Mouse (Mus musculus) embryonic fibroblast, embryonic 13.5 days (primary cell): Measurements from ENCODE around the gene Gm17655. TPM values are rescaled to one million over a fixed set of nuclear protein-coding genes. Genes with fewer than 3 reads are reported as not detected.
"Not testable (repeated sequence)": the region's sequence is repeated elsewhere in the genome, so short reads cannot be mapped to it uniquely, and the experiment has no call there.

Experiments used
- H3K27ac ChIP-seq: 2 replicates; pipeline ENCODE4 v1.5.1; 2012; ENCODE audit warnings: low read length, control low read depth, inconsistent platforms; ENCODE audit not compliant: insufficient read depth
- H3K4me1 ChIP-seq: 2 replicates; pipeline ENCODE4 v1.6.1; 2011; ENCODE audit warnings: low read length; ENCODE audit not compliant: control insufficient read depth, insufficient read depth
- H3K4me3 ChIP-seq: 2 replicates; pipeline ENCODE4 v1.5.1; 2011; ENCODE audit warnings: mild to moderate bottlenecking, control low read depth, low read length; ENCODE audit not compliant: insufficient read depth
- CTCF ChIP-seq: IDR thresholded peaks from 2 replicates; pipeline ENCODE4 v1.5.1; 2011; ENCODE audit warnings: mild to moderate bottlenecking, control low read depth, low read length, moderate library complexity, borderline replicate concordance; ENCODE audit not compliant: insufficient read depth
- POLR2A ChIP-seq: IDR thresholded peaks from 2 replicates; pipeline ENCODE4 v1.6.1; 2011; ENCODE audit warnings: low read depth, mild to moderate bottlenecking, control low read depth, low read length, moderate library complexity
- polyA plus RNA-seq: library from polyadenylated mRNA; stranded (reverse); fragments of >200 nt; gene quantifications from 2 replicates; pipeline ENCODE4 v1.2.4, GENCODE M21; 2011; ENCODE audit warnings: low read depth; ENCODE audit not compliant: missing spikeins, insufficient read length

Gene Gm17655
- 6.5 and 6.8 TPM in 2 replicates for polyA plus RNA-seq

- H3K4me3 ChIP-seq, H3K27ac ChIP-seq, H3K4me1 ChIP-seq: not testable (repeated sequence)
These were observed at the start of gene Gm17655 for GRCm38 (mm10) chr5:110072413-110072812. TSS of gene Gm17655 (minus strand) at chr5:110072513.

GRCm38 (mm10) chr5:110109991-110110441 is 37.7 kb upstream of the Gm17655 start, which contains the start of gene Zfp605:
TSS of gene Zfp605 (plus strand) at chr5:110110092.
- no peaks in the 10 kb centered on the region for H3K4me1 ChIP-seq

GRCm38 (mm10) chr5:110108305-110108628 is 36.0 kb upstream of the Gm17655 start:
- no peak for TF ChIP-seq POLR2A
- no peak for TF ChIP-seq CTCF
- Histone ChIP-seq H3K27ac (no peak overlapping the region), H3K4me3 (no peak overlapping the region), H3K4me1 (no peaks in the 10 kb centered on the region)

More at GRCm38 (mm10) chr5:110109991-110110441, 37.7 kb upstream of the Gm17655 start, which contains the start of gene Zfp605:
- H3K27ac ChIP-seq = peak within 1 kb of the TSS; percentile 12; the same call in 1 of the 2 replicates
- H3K4me3 ChIP-seq = peak within 1 kb of the TSS; percentile 67
- TF ChIP-seq POLR2A = peak; percentile 77
- no peak for TF ChIP-seq CTCF

GRCm38 (mm10) chr5:110107581-110108304 is 35.4 kb upstream of the Gm17655 start, which contains the start of gene Gtpbp6:
TSS of gene Gtpbp6 (minus strand) at chr5:110108197.
- Histone ChIP-seq H3K27ac (peak within 1 kb of the TSS; percentile 78), H3K4me3 (peak within 1 kb of the TSS; percentile 44), H3K4me1 (no peaks in the 10 kb centered on the region)
- peak; percentile 66 for TF ChIP-seq POLR2A
- TF ChIP-seq CTCF = no peak

- no peaks in the 10 kb centered on the region for H3K4me1 ChIP-seq
- H3K4me3 ChIP-seq = peak overlapping the region; percentile 44
- TF ChIP-seq POLR2A (no peak; the same call in 1 of the 2 replicates), CTCF (no peak)
- peak overlapping the region; percentile 78 for H3K27ac ChIP-seq
These were observed 34.7 kb upstream of the Gm17655 start for GRCm38 (mm10) chr5:110106901-110107564.

- TF ChIP-seq POLR2A (no peak), CTCF (no peak)
- no peak overlapping the region for H3K27ac ChIP-seq
- H3K4me3 ChIP-seq = peak overlapping the region; percentile 44
- H3K4me1 ChIP-seq = no peaks in the 10 kb centered on the region
These were observed 34.0 kb upstream of the Gm17655 start for GRCm38 (mm10) chr5:110106140-110106871.

GRCm38 (mm10) chr5:110104616-110105380 is 32.5 kb upstream of the Gm17655 start:
- Histone ChIP-seq H3K4me1 (no peaks in the 10 kb centered on the region), H3K27ac (no peak overlapping the region), H3K4me3 (no peak overlapping the region)
- no peak for TF ChIP-seq CTCF
- no peak for TF ChIP-seq POLR2A

- TF ChIP-seq CTCF (no peak), POLR2A (no peak)
- Histone ChIP-seq H3K4me3 (no peak overlapping the region), H3K27ac (no peak overlapping the region), H3K4me1 (no peaks in the 10 kb centered on the region)
These were observed 31.7 kb upstream of the Gm17655 start for GRCm38 (mm10) chr5:110103901-110104615.

GRCm38 (mm10) chr5:110102853-110103625 is 30.7 kb upstream of the Gm17655 start:
- 0 out of 2 replicates have a peak, but pooled peaks have one; percentile 3 for TF ChIP-seq POLR2A
- TF ChIP-seq CTCF = no peak
- H3K4me3 ChIP-seq = no peak overlapping the region
- H3K4me1 ChIP-seq = no peaks in the 10 kb centered on the region
- no peak overlapping the region for H3K27ac ChIP-seq
